Mouse (Mus musculus) hindbrain, postnatal 0 days (tissue): Measurements from ENCODE around the gene Rps6ka4. TPM values are rescaled to one million over a fixed set of nuclear protein-coding genes. Genes with fewer than 3 reads are reported as not detected.

ENCODE experiments used
- ATAC-seq: fragments of 200-750 bp; cut with Nextera tagmentation; 2 replicates; pipeline ENCODE4 v1.8.0; 2017; ENCODE audit warnings: mild to moderate bottlenecking, moderate TSS enrichment, moderate library complexity
- DNase-seq: peaks from one replicate; pipeline ENCODE4 v3.0.0-alpha.2; 2015; ENCODE audit warnings: low spot score
- H3K27ac ChIP-seq: fragments of 300-500 bp; sonication (generic); 2 replicates; pipeline ENCODE4 v1.5.1; 2014; ENCODE audit warnings: mild to moderate bottlenecking
- H3K27me3 ChIP-seq: fragments of 300-500 bp; sonication (generic); 2 replicates; pipeline ENCODE4 v1.6.1; 2014; ENCODE audit warnings: low read length, mixed read lengths; ENCODE audit not compliant: insufficient read depth
- H3K36me3 ChIP-seq: fragments of 300-500 bp; sonication (generic); 2 replicates; pipeline ENCODE4 v1.6.1; 2014; ENCODE audit warnings: low read length, mixed read lengths; ENCODE audit not compliant: insufficient read depth
- H3K4me1 ChIP-seq: fragments of 300-500 bp; sonication (generic); 2 replicates; pipeline ENCODE4 v1.6.1; 2014; ENCODE audit warnings: antibody characterized with exemption, low read length, mixed read lengths; ENCODE audit not compliant: insufficient read depth
- H3K4me2 ChIP-seq: fragments of 300-500 bp; sonication (generic); 2 replicates; pipeline ENCODE4 v1.6.1; 2014; ENCODE audit warnings: low read depth, mild to moderate bottlenecking, low read length, moderate library complexity, mixed read lengths
- H3K4me3 ChIP-seq: fragments of 300-500 bp; sonication (generic); 2 replicates; pipeline ENCODE4 v1.5.1; 2014; ENCODE audit warnings: low read length
- H3K9ac ChIP-seq: fragments of 300-500 bp; sonication (generic); replicated peaks from 2 replicates; pipeline ENCODE4 v1.6.1; 2014; ENCODE audit warnings: mild to moderate bottlenecking, low read length, moderate library complexity, mixed read lengths
- H3K9me3 ChIP-seq: fragments of 300-500 bp; sonication (generic); 2 replicates; pipeline ENCODE4 v1.6.1; 2016; ENCODE audit warnings: low read length, mixed read lengths
- CTCF ChIP-seq: IDR thresholded peaks from 2 replicates; pipeline ENCODE4 v1.5.1; 2016; ENCODE audit warnings: antibody characterized with exemption, control low read depth, low read depth
- WGBS: fragments of 180-500 bp; shearing (Covaris S2); extraction: QIAGEN DNeasy Blood & Tissue Kit; methylation state at CpG from one replicate; pipeline ENCODE4 v1.1.7; 2014; 5-methylcytosine and 5-hydroxymethylcytosine counted together
- polyA plus RNA-seq: library from polyadenylated mRNA; unstranded; fragments of >200 nt; fragmentation: Nextera tagmentation; extraction: Ambion mirVana; gene quantifications from 2 replicates; pipeline ENCODE4 v1.2.1, GENCODE M21; 2015
- total RNA-seq: library from RNA; depleted of rRNA; stranded (reverse); fragments of >200 nt; gene quantifications from 2 replicates; pipeline ENCODE4 v1.2.3, GENCODE M21; 2014

Rps6ka4 gene
- total and polyA plus RNA-seq, 2 experiments from 2014 or later, result 22.1 to 26.0 TPM

DNA sequence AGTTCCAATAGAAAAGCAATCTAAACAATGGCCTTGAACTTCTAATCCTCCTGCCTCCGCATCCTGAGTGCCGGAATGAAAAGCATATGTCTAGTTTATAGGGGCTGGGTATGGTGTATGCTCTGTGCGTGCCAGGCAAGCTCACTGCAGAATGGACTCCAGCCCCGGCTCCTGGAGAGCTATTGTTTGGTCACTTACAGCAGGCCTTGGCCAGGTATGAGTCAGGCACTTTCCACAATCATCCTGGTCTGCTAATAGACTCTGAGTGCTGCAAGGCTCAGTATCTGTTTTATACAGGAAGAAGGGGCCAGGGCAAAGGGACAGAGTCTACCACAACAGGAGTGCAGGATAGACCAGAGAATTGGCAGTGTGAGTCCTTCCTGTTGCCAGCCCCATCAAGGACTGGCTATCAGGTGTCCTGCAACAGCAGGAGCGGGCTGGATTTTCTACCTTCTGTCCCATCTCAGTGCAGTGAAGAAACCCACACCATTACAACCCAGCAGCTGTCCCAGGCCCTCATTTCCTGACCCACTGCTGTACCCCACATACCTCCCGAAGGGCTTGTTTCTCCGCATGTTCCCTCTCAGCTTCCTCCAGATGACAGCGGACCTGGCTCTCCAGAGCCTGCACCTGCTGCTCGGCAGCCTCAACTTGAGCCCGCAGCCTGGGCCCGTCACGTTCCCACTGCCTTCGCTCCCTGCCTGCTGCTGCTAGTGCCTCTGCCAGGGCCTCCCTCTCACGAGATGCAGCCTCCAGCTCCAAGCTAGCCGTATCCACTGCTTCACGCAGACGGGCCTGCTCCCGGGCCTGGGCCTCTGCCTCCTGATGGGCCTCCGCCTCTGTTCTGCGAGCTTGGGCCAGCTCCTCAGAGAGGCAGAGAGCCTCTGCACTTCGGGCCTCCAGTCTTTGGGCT, 12.2 kb upstream of the Rps6ka4 start:
- no peak for ATAC-seq
- DNase-seq, result no peak
- Histone ChIP-seq H3K27me3 (peaks cover 14% of the 10 kb centered on the region; the same call in 1 of the 2 replicates), H3K4me1 (peaks cover 13% of the 10 kb centered on the region; the same call in 1 of the 2 replicates), H3K4me2 (no peak overlapping the region), H3K9ac (no peak overlapping the region), H3K36me3 (no peaks in the 10 kb centered on the region), H3K9me3 (no peaks in the 10 kb centered on the region), H3K27ac (no peak overlapping the region), H3K4me3 (no peak overlapping the region)
- 70% methylated on average over 21 of the region's 21 CpGs for WGBS
- TF ChIP-seq CTCF, result no peak

DNA sequence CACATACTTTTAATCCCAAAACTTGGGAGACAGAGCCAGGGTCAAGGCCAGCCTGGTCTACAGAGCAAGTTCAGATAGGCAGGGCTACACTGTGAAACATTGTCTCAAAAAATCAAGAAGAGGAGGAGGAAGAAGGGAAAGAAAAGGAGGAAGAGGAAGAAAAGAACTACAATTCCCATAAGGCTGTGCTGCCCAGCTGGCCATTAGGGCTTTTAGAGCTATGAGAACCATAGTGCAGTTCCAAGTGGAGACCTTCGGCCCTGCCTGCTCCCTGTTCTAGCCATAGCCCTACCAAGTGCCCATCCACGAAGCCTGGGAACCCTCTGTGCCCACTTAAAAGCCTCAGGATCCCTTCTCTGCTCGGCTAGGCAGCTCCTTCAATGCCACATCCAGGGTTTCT, 11.1 kb upstream of the Rps6ka4 start:
- no peak for TF ChIP-seq CTCF
- H3K27ac ChIP-seq, result no peak overlapping the region
- no peaks in the 10 kb centered on the region for H3K9me3 ChIP-seq
- no peak overlapping the region for H3K4me2 ChIP-seq
- H3K4me3 ChIP-seq, result no peak overlapping the region
- H3K9ac ChIP-seq, result no peak overlapping the region
- H3K4me1 ChIP-seq, result peaks cover 13% of the 10 kb centered on the region; the same call in 1 of the 2 replicates
- H3K27me3 ChIP-seq, result peaks cover 14% of the 10 kb centered on the region; the same call in 1 of the 2 replicates
- ATAC-seq, result no peak
- no peaks in the 10 kb centered on the region for H3K36me3 ChIP-seq
- WGBS, result 88% methylated on average over 3 of the region's 3 CpGs
- no peak for DNase-seq

- Histone ChIP-seq H3K9ac (no peak overlapping the region), H3K4me1 (0 out of 2 replicates have a peak, but pooled peaks cover 7% of the 10 kb centered on the region), H3K4me3 (no peak overlapping the region), H3K4me2 (no peak overlapping the region), H3K9me3 (no peaks in the 10 kb centered on the region), H3K36me3 (no peaks in the 10 kb centered on the region), H3K27me3 (peaks cover 14% of the 10 kb centered on the region; the same call in 1 of the 2 replicates), H3K27ac (no peak overlapping the region)
- DNase-seq (no peak), ATAC-seq (no peak)
- TF ChIP-seq CTCF, result no peak
- WGBS, result 65% methylated on average over 23 of the region's 23 CpGs
Measured at GRCm38 (mm10) chr19:6849506-6850068, 9.2 kb upstream of the Rps6ka4 start.

DNA sequence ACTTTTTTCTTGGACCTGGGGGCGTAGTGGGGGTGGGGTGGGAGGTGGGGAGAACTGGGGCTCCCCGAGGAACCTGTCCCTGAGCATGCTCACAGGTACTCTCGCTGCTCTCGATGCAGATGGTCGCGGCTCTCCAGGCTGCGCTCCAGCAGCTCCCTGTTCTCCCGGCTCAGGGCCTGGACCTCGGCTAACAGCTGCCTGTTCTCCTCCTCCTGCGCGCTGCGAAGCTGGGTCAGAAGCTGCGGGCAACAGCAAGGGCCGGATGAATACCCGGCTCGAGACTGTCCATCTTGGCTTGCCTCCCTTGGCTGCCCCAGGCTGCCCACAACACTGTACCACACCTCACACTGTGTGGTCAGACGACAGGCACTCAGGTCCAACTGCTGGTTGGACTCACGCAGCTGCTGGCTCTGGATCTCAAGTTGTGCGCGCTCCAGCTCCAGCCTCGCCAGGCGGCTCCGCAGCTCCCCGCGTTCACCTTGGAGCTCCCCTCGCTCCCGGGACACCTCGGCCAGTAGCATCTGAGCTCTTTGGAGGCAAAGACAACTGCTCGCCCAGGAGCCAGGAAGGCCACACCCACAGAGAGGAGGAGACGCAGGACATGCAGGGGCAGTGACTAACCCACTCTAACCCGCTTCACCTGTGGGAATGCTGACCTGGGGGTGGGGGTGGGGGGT, 7.5 kb upstream of the Rps6ka4 start:
- H3K9me3 ChIP-seq, result no peaks in the 10 kb centered on the region
- DNase-seq (peak; percentile 11), ATAC-seq (peak; percentile 38; the same call in 1 of the 2 replicates)
- H3K36me3 ChIP-seq, result no peaks in the 10 kb centered on the region
- 0 out of 2 replicates have a peak, but pooled peaks cover 7% of the 10 kb centered on the region for H3K4me1 ChIP-seq
- no peak overlapping the region for H3K27ac ChIP-seq
- no peak for TF ChIP-seq CTCF
- 2% methylated on average over 30 of the region's 31 CpGs for WGBS
- peaks cover 14% of the 10 kb centered on the region; the same call in 1 of the 2 replicates for H3K27me3 ChIP-seq
- H3K9ac ChIP-seq, result no peak overlapping the region
- H3K4me3 ChIP-seq, result peak overlapping the region; percentile 10; the same call in 1 of the 2 replicates
- peak overlapping the region; percentile 44 for H3K4me2 ChIP-seq

GRCm38 (mm10) chr19:6846050-6846449, 5.6 kb upstream of the Rps6ka4 start:
- H3K27ac ChIP-seq, result no peak overlapping the region
- 70% methylated on average over 4 of the region's 4 CpGs for WGBS
- peaks cover 14% of the 10 kb centered on the region; the same call in 1 of the 2 replicates for H3K27me3 ChIP-seq
- H3K9ac ChIP-seq, result no peak overlapping the region
- DNase-seq, result no peak
- TF ChIP-seq CTCF, result no peak
- no peaks in the 10 kb centered on the region for H3K36me3 ChIP-seq
- ATAC-seq, result no peak
- H3K4me2 ChIP-seq, result no peak overlapping the region
- 0 out of 2 replicates have a peak, but pooled peaks cover 7% of the 10 kb centered on the region for H3K4me1 ChIP-seq
- H3K9me3 ChIP-seq, result no peaks in the 10 kb centered on the region
- no peak overlapping the region for H3K4me3 ChIP-seq

- DNase-seq, result no peak
- ATAC-seq, result no peak
- Histone ChIP-seq H3K27me3 (no peaks in the 10 kb centered on the region), H3K9ac (no peak overlapping the region), H3K9me3 (no peaks in the 10 kb centered on the region), H3K4me2 (no peak overlapping the region), H3K27ac (no peak overlapping the region), H3K4me1 (peaks cover 8% of the 10 kb centered on the region; the same call in 1 of the 2 replicates), H3K4me3 (no peak overlapping the region), H3K36me3 (peaks cover 4% of the 10 kb centered on the region; the same call in 1 of the 2 replicates)
- WGBS, result 55% methylated on average over 1 of the region's 1 CpGs
- TF ChIP-seq CTCF, result no peak
Measured at GRCm38 (mm10) chr19:6842353-6842752, 1.9 kb upstream of the Rps6ka4 start.
